Mouse (Mus musculus) cerebellum, adult 11 months (tissue): ENCODE measurements at regions not wholly inside any gene's neighbourhood (a gene's known extent, or its start where the extent isn't known, plus 50 kb on each side); places are given as distances from the start of the nearest gene placed in this dataset.
"Not testable (repeated sequence)": the region's sequence is repeated elsewhere in the genome, so short reads cannot be mapped to it uniquely, and the experiment has no call there.

Experiments
- DNase-seq: peaks from one replicate; pipeline ENCODE4 v3.0.0; 2022

GRCm38 (mm10) chr9:4994549-4995141, 198.6 kb upstream of the Gria4 start:
- no peak for DNase-seq

DNA sequence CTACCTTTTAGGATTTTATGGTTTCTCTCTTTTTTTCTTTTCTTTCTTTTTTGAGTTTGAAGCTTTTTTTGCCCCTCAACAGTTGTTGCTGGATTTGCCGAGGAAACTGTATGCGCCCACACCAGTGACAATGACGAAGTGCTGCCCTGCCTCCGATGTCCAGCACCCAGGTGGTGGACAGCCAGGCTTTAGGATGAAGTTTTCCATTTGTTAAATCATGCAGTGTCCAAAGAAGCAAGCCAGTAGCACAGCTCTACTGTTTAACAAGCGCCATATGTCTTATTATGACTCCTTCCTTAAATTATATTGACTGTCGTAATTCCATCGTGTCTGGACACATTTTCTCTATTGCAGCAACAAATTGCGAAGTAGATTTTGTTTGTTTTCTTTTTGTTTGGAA, 183.4 kb upstream of the Gria4 start:
- not testable (repeated sequence) for DNase-seq

- no peak for DNase-seq
These were observed 181.5 kb upstream of the Gria4 start for GRCm38 (mm10) chr9:4977537-4977936.

DNA sequence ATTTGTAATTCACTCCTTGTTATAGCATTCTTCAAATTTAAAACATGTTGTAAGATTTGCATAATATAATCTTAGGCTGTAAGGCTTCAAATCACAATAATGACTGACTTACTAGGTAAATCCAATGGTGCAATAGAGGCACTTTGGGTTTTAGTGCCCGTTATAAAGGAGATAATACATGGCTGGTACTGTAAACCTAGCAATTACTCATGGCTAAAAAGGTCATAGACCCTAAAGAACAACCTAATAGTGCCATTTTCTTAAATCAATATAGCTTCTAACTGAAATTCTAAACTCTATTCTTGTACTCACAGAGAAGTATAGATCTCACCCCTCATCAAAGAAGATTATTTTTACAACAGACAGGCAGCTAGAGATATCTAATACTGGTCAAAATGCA, 179.0 kb upstream of the Gria4 start:
- no peak for DNase-seq

DNA sequence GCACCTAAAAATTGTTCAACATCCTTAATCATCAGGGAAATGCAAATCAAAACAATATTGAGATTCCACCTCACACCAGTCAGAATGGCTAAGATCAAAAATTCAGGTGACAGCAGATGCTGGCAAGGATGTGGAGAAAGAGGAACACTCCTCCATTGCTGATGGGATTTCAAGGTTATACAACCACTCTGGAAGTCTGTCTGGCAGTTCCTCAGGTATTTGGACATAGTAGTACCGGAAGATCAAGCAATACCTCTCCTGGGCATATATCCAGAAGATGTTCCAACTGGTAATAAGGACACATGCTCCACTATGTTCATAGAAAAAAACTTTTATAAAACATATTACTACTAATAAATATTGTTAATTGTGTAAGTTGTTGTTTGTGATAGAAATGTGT, 135.8 kb upstream of the Gria4 start:
- DNase-seq = peak; percentile 15

DNA sequence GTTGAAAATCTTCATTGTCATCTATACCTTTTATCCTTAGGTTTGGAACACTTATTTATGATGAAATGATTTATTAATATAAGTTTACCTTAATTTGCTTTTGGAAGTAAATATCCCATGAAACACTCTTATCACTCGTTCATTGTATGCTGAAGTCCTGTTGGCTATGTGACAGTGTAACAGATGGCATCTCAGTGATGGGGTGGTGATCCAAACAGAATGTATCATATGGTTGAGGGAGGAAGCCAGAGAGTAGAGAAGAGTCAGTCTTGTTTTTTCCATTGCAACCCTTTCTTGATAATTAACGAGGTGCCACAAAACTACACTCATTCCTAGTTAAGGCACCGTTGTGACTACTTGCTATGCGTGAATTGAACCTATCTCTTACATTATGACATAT, 134.3 kb upstream of the Gria4 start:
- DNase-seq = peak; percentile 70

GRCm38 (mm10) chr9:4910543-4910942, 114.5 kb upstream of the Gria4 start:
- no peak for DNase-seq

DNA sequence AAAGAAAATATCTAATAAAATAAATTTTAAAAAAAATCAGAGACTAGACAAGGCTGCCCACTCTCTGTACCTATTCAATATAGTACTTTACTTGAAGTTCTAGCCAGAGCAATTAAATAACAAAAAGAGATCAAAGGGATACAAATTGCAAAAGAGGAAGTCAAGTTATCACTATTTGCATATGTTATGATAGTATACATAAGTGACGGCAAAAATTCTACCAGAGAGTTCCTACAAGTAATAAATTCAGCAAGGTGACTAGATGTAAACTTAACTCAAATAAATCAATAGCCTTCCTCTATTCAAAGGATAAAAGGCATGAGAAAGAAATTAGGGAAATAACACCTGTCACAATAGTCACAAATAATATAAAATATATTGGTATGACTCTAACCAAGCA, 89.4 kb upstream of the Gria4 start:
- DNase-seq = no peak
